In the genomic region with DNA sequence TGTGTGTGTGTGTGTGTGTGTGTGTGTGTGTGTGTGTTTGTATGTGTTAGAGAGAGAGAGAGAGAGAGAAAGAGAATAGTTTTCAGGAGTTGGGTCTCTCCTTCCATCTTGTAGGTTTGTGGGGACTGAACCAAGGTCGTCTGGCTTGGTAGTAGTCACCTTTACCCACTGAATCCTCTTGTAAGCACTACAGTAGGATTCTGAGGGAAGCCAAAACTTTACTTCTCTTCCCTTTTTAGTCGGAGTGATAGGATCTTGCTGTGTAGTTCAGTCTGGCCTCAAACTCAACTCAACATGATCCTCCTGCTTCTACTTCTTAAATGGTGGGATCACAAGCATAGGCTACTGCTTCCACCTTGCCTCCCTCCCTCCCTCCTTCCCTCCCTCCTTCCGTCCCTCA, we compare ENCODE assay signal across 21 mouse cellular contexts. TPM values are rescaled to one million over a fixed set of nuclear protein-coding genes. Genes with fewer than 3 reads are reported as not detected.
DNase-seq lines count a peak whose midpoint lies in the region; ATAC-seq and TF ChIP-seq lines count a peak whose summit lies in the region.
"Had no signal": no experiment of that assay in that cellular context is flagged by ENCODE, and none has a peak within 500 bp of the region (broad histone marks: within the 10 kb centered on the region; RNA-seq: fewer than 3 reads in every experiment).

No protein-coding gene starts in this region.

- no peak overlapping the region for H3K9ac ChIP-seq in lung, postnatal 0 days (replicated peaks; ENCODE audit: low read depth)
- H3K9ac ChIP-seq in limb, embryonic 14.5 days (ENCODE audit: low read depth, low read length, severe bottlenecking), result no peak overlapping the region
- peak overlapping the region; percentile 16 for H3K9ac ChIP-seq in liver, postnatal 0 days (replicated peaks)
- no peak overlapping the region for H3K9ac ChIP-seq in midbrain, embryonic 16.5 days (ENCODE audit: low read depth, low read length)
- H3K9ac ChIP-seq: heart, embryonic 15.5 days had no signal

- intact Hi-C loops in gastrocnemius, adult 2 months (cut with DNase I), result no loop called here

- H3K36me3 ChIP-seq in heart, embryonic 10.5 days, result no peaks in the 10 kb centered on the region
- H3K36me3 ChIP-seq in lung, postnatal 0 days (ENCODE audit: insufficient read depth, low read length), result no peaks in the 10 kb centered on the region
- no peaks in the 10 kb centered on the region for H3K36me3 ChIP-seq in limb, embryonic 14.5 days (ENCODE audit: control insufficient read depth, insufficient read depth, low read length)
- no peaks in the 10 kb centered on the region for H3K36me3 ChIP-seq in liver, postnatal 0 days (replicated peaks; ENCODE audit: insufficient read depth, low read length)
- H3K36me3 ChIP-seq in midbrain, embryonic 16.5 days (ENCODE audit: control insufficient read depth, insufficient read depth, low read length), result no peaks in the 10 kb centered on the region
- H3K36me3 ChIP-seq: G1E; heart, embryonic 15.5 days had no signal

- no peak for TF ChIP-seq EP300 in lung, postnatal 0 days (IDR thresholded peaks at IDR 0.05)
- no peak for TF ChIP-seq EP300 in liver, postnatal 0 days (IDR thresholded peaks at IDR 0.05; ENCODE audit: low read depth)

- TF ChIP-seq CTCF in lung, postnatal 0 days (IDR thresholded peaks at IDR 0.05), result no peak
- TF ChIP-seq CTCF in liver, postnatal 0 days (IDR thresholded peaks at IDR 0.05; ENCODE audit: low read depth), result no peak
- TF ChIP-seq CTCF in gastrocnemius, adult 2 months (IDR thresholded peaks at IDR 0.05), result no peak

- no peaks in the 10 kb centered on the region for H3K9me3 ChIP-seq in heart, embryonic 10.5 days
- H3K9me3 ChIP-seq in lung, postnatal 0 days (ENCODE audit: low read length), result no peaks in the 10 kb centered on the region
- no peaks in the 10 kb centered on the region for H3K9me3 ChIP-seq in limb, embryonic 14.5 days (ENCODE audit: control insufficient read depth, low read length)
- H3K9me3 ChIP-seq in liver, postnatal 0 days (ENCODE audit: low read length), result no peaks in the 10 kb centered on the region
- no peaks in the 10 kb centered on the region for H3K9me3 ChIP-seq in midbrain, embryonic 16.5 days (replicated peaks; ENCODE audit: control insufficient read depth, low read length, poor library complexity, severe bottlenecking)
- H3K9me3 ChIP-seq: G1E; heart, embryonic 15.5 days; megakaryocyte, embryonic 14.5 days had no signal

- H3K27ac ChIP-seq in heart, embryonic 10.5 days, result peak overlapping the region; percentile 16; the same call in 1 of the 2 replicates
- H3K27ac ChIP-seq in lung, postnatal 0 days (ENCODE audit: low read length), result peak overlapping the region; percentile 81
- H3K27ac ChIP-seq in limb, embryonic 14.5 days (replicated peaks; ENCODE audit: low read depth, low read length), result 0 out of 2 replicates have a peak overlapping the region, but pooled peaks have one; percentile 6
- peak overlapping the region; percentile 95 for H3K27ac ChIP-seq in liver, postnatal 0 days (ENCODE audit: low read depth)
- H3K27ac ChIP-seq in midbrain, embryonic 16.5 days (ENCODE audit: low read length), result no peak overlapping the region
- H3K27ac ChIP-seq in gastrocnemius, adult 2 months, result no peak overlapping the region
- H3K27ac ChIP-seq: heart, embryonic 15.5 days had no signal

- DNase-seq in heart, embryonic 10.5 days (ENCODE audit: low spot score), result no peak
- no peak for DNase-seq in heart, adult 9 months (ENCODE audit: low spot score in 2 of 2)
- no peak for DNase-seq in lung, postnatal 0 days (ENCODE audit: low spot score)
- DNase-seq in lung, postnatal 10 days, result no peak
- no peak for DNase-seq in limb, embryonic 14.5 days (ENCODE audit: low spot score)
- DNase-seq in liver, postnatal 0 days, result no peak
- no peak for DNase-seq in gastrocnemius, adult 2 months
- DNase-seq: adrenal gland, postnatal 25 days; cerebellum, adult 18-20 months; cerebellum, postnatal 25 days; embryo, embryonic 11 days; gastrocnemius, postnatal 10 days; retina, postnatal 1 day; right cerebral cortex, postnatal 4 days; thymus, postnatal 4 days had no signal

- H3K4me2 ChIP-seq in lung, postnatal 0 days (replicated peaks; ENCODE audit: low read depth, low read length), result no peak overlapping the region
- no peak overlapping the region for H3K4me2 ChIP-seq in limb, embryonic 14.5 days (replicated peaks; ENCODE audit: low read depth, low read length, severe bottlenecking)
- H3K4me2 ChIP-seq in liver, postnatal 0 days (ENCODE audit: low read depth, low read length), result peak overlapping the region; percentile 20; the same call in 1 of the 2 replicates
- no peak overlapping the region for H3K4me2 ChIP-seq in midbrain, embryonic 16.5 days (ENCODE audit: low read length)
- H3K4me2 ChIP-seq: heart, embryonic 15.5 days had no signal

- 66% methylated on average over 3 of the region's 3 CpGs for WGBS in heart, embryonic 10.5 days
- 53% methylated on average over 3 of the region's 3 CpGs for WGBS in lung, postnatal 0 days
- WGBS in limb, embryonic 14.5 days, result 71% methylated on average over 3 of the region's 3 CpGs
- WGBS in liver, postnatal 0 days (ENCODE audit: insufficient replicate concordance), result 38% methylated on average over 3 of the region's 3 CpGs
- 73% methylated on average over 3 of the region's 3 CpGs for WGBS in midbrain, embryonic 16.5 days

- no peak overlapping the region for H3K4me3 ChIP-seq in heart, embryonic 10.5 days
- no peak overlapping the region for H3K4me3 ChIP-seq in lung, postnatal 0 days (ENCODE audit: low read depth, low read length)
- no peak overlapping the region for H3K4me3 ChIP-seq in limb, embryonic 14.5 days (replicated peaks; ENCODE audit: low read length)
- H3K4me3 ChIP-seq in liver, postnatal 0 days (ENCODE audit: low read depth, low read length), result no peak overlapping the region
- no peak overlapping the region for H3K4me3 ChIP-seq in midbrain, embryonic 16.5 days (ENCODE audit: low read depth, low read length)
- H3K4me3 ChIP-seq in gastrocnemius, adult 2 months, result no peak overlapping the region
- H3K4me3 ChIP-seq: heart, embryonic 15.5 days; megakaryocyte, embryonic 14.5 days had no signal

- H3K27me3 ChIP-seq in heart, embryonic 10.5 days (ENCODE audit: insufficient read depth, poor library complexity, severe bottlenecking), result no peaks in the 10 kb centered on the region
- no peaks in the 10 kb centered on the region for H3K27me3 ChIP-seq in lung, postnatal 0 days (replicated peaks; ENCODE audit: insufficient read depth, low read length)
- no peaks in the 10 kb centered on the region for H3K27me3 ChIP-seq in limb, embryonic 14.5 days (ENCODE audit: control insufficient read depth, insufficient read depth, low read length)
- H3K27me3 ChIP-seq in liver, postnatal 0 days (ENCODE audit: insufficient read depth, low read length), result no peaks in the 10 kb centered on the region
- no peaks in the 10 kb centered on the region for H3K27me3 ChIP-seq in midbrain, embryonic 16.5 days (ENCODE audit: control insufficient read depth, insufficient read depth, low read depth, low read length)
- H3K27me3 ChIP-seq: heart, embryonic 15.5 days; megakaryocyte, embryonic 14.5 days had no signal

- ATAC-seq in lung, postnatal 0 days, result no peak
- ATAC-seq in limb, embryonic 14.5 days (ENCODE audit: low FRiP score, low read depth), result no peak
- no peak for ATAC-seq in liver, postnatal 0 days
- ATAC-seq in midbrain, embryonic 16.5 days, result no peak
- ATAC-seq: hindbrain, embryonic 16.5 days; intestine, postnatal 0 days had no signal

- no peak for TF ChIP-seq POLR2A in limb, embryonic 14.5 days (IDR thresholded peaks at IDR 0.05; ENCODE audit: borderline replicate concordance, extremely low read depth, insufficient read depth, insufficient read length)

- no peaks in the 10 kb centered on the region for H3K4me1 ChIP-seq in heart, embryonic 10.5 days
- H3K4me1 ChIP-seq in lung, postnatal 0 days (ENCODE audit: insufficient read depth, low read depth, low read length), result no peaks in the 10 kb centered on the region
- no peaks in the 10 kb centered on the region; the same call in 1 of the 2 replicates for H3K4me1 ChIP-seq in limb, embryonic 14.5 days (ENCODE audit: control insufficient read depth, insufficient read depth, low read length)
- peaks cover 75% of the 10 kb centered on the region for H3K4me1 ChIP-seq in liver, postnatal 0 days (ENCODE audit: insufficient read depth)
- no peaks in the 10 kb centered on the region for H3K4me1 ChIP-seq in midbrain, embryonic 16.5 days (ENCODE audit: control insufficient read depth, insufficient read depth, low read length)

RNA-seq across cellular contexts. Expression of a gene that starts 17.3 kb away (rescaled TPM):
- 7.3 and 7.8 TPM in 2 replicates for polyA plus RNA-seq in heart, embryonic 10.5 days (2016; fragmentation: Nextera tagmentation; extraction: Ambion mirVana)
- 6.3 and 7.1 TPM in 2 replicates for polyA plus RNA-seq in lung, postnatal 0 days (2015; fragmentation: Nextera tagmentation; extraction: Ambion mirVana)
- polyA plus RNA-seq in limb, embryonic 14.5 days (2012; rRNA removed), result 9.7 and 10.4 TPM in 2 replicates
- polyA plus RNA-seq in limb, embryonic 14.5 days (2014; fragmentation: Nextera tagmentation; extraction: Ambion mirVana), result 8.2 and 8.7 TPM in 2 replicates
- polyA plus RNA-seq in liver, postnatal 0 days (2015; fragmentation: Nextera tagmentation; extraction: Ambion mirVana), result 13.7 TPM in 2 replicates
- polyA plus RNA-seq in midbrain, embryonic 16.5 days (2015; fragmentation: Nextera tagmentation; extraction: Ambion mirVana), result 9.6 and 10.2 TPM in 2 replicates
- total RNA-seq in gastrocnemius, adult 2 months (2021), result 1 to 10 TPM; 2.7 to 3.8 TPM

RNA-seq across cellular contexts. Expression of a gene that starts 56.2 kb away (rescaled TPM):
- 318 and 342 TPM in 2 replicates for polyA plus RNA-seq in heart, embryonic 10.5 days (2016; fragmentation: Nextera tagmentation; extraction: Ambion mirVana)
- 608 and 674 TPM in 2 replicates for polyA plus RNA-seq in lung, postnatal 0 days (2015; fragmentation: Nextera tagmentation; extraction: Ambion mirVana)
- 160 and 243 TPM in 2 replicates for polyA plus RNA-seq in limb, embryonic 14.5 days (2012; rRNA removed)
- polyA plus RNA-seq in limb, embryonic 14.5 days (2014; fragmentation: Nextera tagmentation; extraction: Ambion mirVana), result 406 and 434 TPM in 2 replicates
- 331 and 349 TPM in 2 replicates for polyA plus RNA-seq in liver, postnatal 0 days (2015; fragmentation: Nextera tagmentation; extraction: Ambion mirVana)
- 439 and 482 TPM in 2 replicates for polyA plus RNA-seq in midbrain, embryonic 16.5 days (2015; fragmentation: Nextera tagmentation; extraction: Ambion mirVana)
- 10 to 100 TPM; 87.7 to 96.7 TPM for total RNA-seq in gastrocnemius, adult 2 months (2021)

Comparison
In these comparisons a context has a peak if more than half of its experiments do, and no peak if none do; other contexts are left out.
1. H3K27ac ChIP-seq: peak in heart, embryonic 10.5 days (single experiment), lung, postnatal 0 days (single experiment), limb, embryonic 14.5 days (single experiment) and liver, postnatal 0 days (single experiment); none in midbrain, embryonic 16.5 days (single experiment) and gastrocnemius, adult 2 months (single experiment).